Mouse (Mus musculus) brain, adult 10 weeks (tissue): Measurements from ENCODE around the gene Kat8. TPM values are rescaled to one million over a fixed set of nuclear protein-coding genes. Genes with fewer than 3 reads are reported as not detected.

ENCODE experiments used
- polyA plus RNA-seq: library from polyadenylated mRNA; stranded (reverse); fragments of 350-450 nt; fragmentation: Illumina TruSeq; extraction: RNeasy Lipid Tissue Mini Kit (QIAGEN cat#74804); gene quantifications from one replicate; pipeline ENCODE4 v1.2.3, GENCODE M21; 2015; ENCODE audit warnings: low read depth, low replicate concordance

The Kat8 gene
- polyA plus RNA-seq, result 41.5 TPM

DNA sequence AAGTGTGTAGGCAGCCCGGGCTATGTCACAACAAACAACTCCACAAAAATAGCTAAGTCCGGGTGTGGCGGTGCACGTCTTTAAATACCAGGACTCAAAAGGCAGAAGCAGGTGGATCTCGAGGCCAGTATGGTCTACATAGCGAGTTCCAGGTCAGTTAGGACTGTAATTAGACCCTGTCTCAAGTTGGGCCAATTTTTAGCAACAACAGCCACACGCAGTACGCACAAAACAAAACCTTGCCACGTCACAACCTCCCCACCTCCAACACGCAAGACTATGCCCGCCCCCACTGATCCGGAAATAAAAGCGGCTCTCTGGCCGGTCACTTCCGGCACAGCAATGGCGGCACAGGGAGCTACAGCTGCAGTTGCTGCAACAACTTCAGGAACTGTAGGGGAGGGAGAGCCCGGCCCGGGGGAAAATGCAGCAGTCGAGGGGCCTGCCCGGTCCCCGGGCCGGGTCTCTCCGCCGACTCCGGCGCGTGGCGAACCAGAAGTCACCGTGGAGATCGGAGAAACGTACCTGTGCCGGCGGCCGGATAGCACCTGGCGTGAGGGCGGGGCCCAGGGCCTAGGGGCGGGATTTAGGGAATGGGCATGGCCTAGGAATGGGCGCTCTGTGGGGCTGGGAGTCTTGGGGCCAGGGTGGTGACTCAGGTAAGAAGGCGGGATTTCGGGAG is at the start of gene Kat8:
TSS of gene Kat8 (plus strand) at position 327 of the 682 bp plus-strand sequence.

GRCm38 (mm10) chr7:127876041-127876466 is 36.3 kb upstream of the Kat8 start, which contains the start of gene Zfp646:
TSS of gene Zfp646 (plus strand) at chr7:127876221.

DNA sequence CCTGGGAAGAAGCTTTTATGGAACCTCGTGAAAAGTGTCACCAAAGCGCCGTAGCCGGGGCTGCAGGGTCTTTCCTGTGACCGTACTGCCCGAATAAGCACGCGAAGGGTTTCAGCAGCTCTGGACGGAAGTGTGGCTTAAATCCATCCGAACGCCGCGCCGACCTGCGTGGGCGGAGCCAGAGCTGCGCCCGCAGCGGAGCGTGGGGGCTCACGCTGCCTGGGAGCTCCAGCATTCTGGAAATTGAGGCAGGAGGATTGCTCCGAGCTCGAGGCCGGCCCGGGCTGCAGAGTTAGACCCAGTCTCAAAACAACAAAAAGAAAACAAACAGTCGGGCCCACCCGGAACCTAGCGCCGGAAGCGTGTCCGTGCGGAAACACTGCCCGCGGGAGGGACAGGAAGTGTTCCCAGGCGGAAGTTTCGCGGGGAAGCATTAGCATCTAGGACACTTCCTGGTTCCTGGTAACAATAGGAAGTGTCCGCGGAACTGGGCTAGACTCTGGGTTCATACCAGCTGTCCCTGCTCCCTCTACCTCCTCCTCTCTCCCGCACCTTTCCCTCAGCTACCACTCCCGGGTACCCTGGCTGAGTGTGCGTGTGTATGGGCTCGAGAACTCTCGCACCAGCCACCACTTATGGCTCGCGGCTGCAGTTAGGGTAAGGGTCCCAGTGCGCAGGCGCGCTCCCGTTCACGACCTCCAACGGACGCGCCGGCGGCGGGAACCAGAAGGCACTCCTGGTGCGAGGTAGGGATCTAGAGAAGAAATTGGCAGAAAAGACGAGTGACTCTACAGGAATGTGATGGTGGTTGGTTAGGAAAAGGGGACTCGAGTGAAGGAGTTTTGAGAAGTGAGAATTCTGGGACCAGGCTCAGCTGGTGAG is 35.6 kb upstream of the Kat8 start, which contains the start of gene Zfp668:
TSS of gene Zfp668 (minus strand) at position 362 of the 882 bp plus-strand sequence.

GRCm38 (mm10) chr7:127890798-127891197 is 21.5 kb upstream of the Kat8 start, which contains the start of gene Prss53:
TSS of gene Prss53 (minus strand) at chr7:127890970.

GRCm38 (mm10) chr7:127895442-127895841 is 16.9 kb upstream of the Kat8 start, which contains the start of the genes Gm21974 and Vkorc1:
TSS of gene Gm21974 (minus strand) at chr7:127895454.
TSS of gene Vkorc1 (minus strand) at chr7:127895617.

DNA sequence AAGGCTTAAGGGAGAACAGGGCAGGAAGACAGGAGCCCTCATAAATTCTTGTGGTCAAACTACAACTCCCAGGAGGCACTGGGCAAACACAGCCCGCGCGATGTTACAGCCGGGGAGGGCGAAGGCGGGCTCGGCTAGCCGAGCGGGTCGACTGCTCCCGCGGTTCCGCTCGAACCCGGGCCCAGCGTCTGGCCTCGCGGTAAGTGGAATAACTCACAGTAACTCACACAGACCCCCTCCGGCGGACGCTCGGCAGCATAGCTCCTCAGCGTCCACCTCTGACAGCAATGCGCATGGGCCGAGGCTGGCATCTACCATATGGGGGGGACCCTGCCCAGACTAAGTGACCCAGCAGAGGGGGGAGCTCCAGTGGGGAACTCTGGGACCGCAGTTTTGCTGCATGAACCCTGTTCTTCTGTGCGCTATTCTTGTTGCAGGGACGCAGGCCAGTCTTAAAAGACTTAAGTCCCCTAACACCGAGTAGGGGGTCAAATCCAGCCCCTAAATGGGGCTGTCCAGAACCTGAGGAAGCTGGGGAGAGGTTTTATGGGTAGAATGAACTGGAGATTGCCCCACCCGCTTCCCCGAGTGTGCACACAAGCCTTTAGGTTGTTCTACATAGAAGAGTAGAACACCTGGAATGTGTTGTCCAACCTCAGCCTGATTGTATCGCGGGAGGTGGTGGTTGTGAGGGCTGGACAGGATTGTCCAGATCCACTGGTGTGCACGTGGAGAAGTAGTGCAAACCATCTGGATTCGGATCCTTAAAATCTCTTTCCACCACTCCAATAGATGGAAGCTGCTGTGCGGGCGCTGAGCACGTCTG is 8.1 kb upstream of the Kat8 start, which contains the start of gene Bckdk:
TSS of gene Bckdk (plus strand) at position 112 of the 826 bp plus-strand sequence.

DNA sequence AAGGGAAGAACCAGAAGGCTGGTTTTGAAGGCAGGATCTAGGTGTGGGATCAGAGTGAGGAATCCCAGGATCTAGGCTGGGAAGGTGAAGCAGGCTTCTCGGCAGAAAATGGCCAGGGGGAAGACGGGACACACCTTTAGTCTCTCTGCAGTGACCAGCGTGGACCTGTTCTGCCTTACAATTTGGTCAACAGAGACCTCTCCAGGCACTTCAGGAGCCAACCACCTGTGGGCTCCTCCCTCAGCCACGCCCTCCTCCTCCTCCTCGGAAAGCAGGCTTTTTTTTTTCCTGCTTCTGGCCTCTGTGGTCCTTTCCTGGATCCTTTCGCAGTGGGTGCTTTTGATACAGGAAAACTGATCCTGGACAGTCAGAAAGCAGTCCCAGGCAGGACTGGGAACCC is 17.6 kb downstream of the Kat8 start, which contains the start of gene Prss8:
TSS of gene Prss8 (minus strand) at position 182 of the 400 bp plus-strand sequence.

GRCm38 (mm10) chr7:127946470-127947023 is 34.2 kb downstream of the Kat8 start, which contains the start of gene Prss36:
TSS of gene Prss36 (minus strand) at chr7:127946725.

GRCm38 (mm10) chr7:127967004-127967921 is 54.9 kb downstream of the Kat8 start, which contains the start of gene Fus:
TSS of gene Fus (plus strand) at chr7:127967457.

Other genes starting within 250 kb of the Kat8 start
- gene Bcl7c, start 203.6 kb upstream of the Kat8 start, polyA plus RNA-seq, result 25.9 TPM
- 2.5 TPM for gene Ctf1, start 199.8 kb upstream of the Kat8 start, polyA plus RNA-seq
- not detected for gene Ctf2, start 180.3 kb upstream of the Kat8 start, polyA plus RNA-seq
- 38.6 TPM for gene Fbxl19, start 168.0 kb upstream of the Kat8 start, polyA plus RNA-seq
- gene Orai3, start 142.7 kb upstream of the Kat8 start, polyA plus RNA-seq, result 20.2 TPM
- gene Setd1a, start 135.8 kb upstream of the Kat8 start, polyA plus RNA-seq, result 21.5 TPM
- not detected for gene Gm49388, start 126.9 kb upstream of the Kat8 start, polyA plus RNA-seq
- 13.3 TPM for gene Hsd3b7, start 111.9 kb upstream of the Kat8 start, polyA plus RNA-seq
- 88.0 TPM for gene Stx4a, start 88.2 kb upstream of the Kat8 start, polyA plus RNA-seq
- gene Stx1b, start 88.0 kb upstream of the Kat8 start, polyA plus RNA-seq, result 319 TPM
- gene Zfp646, start 36.3 kb upstream of the Kat8 start, polyA plus RNA-seq, result 12.6 TPM
- gene Zfp668, start 35.7 kb upstream of the Kat8 start, polyA plus RNA-seq, result 9.1 TPM
- 2.1 TPM for gene Prss53, start 21.5 kb upstream of the Kat8 start, polyA plus RNA-seq
- gene Gm21974, start 17.1 kb upstream of the Kat8 start, polyA plus RNA-seq, result not detected
- gene Vkorc1, start 16.9 kb upstream of the Kat8 start, polyA plus RNA-seq, result 40.9 TPM
- gene Bckdk, start 8.4 kb upstream of the Kat8 start, polyA plus RNA-seq, result 45.9 TPM
- 0.65 TPM for gene Prss8, start 17.6 kb downstream of the Kat8 start, polyA plus RNA-seq
- gene Prss36, start 34.2 kb downstream of the Kat8 start, polyA plus RNA-seq, result 14.3 TPM
- gene Fus, start 54.9 kb downstream of the Kat8 start, polyA plus RNA-seq, result 307 TPM
- gene Pycard, start 81.4 kb downstream of the Kat8 start, polyA plus RNA-seq, result 4.3 TPM
- 0.34 TPM for gene Trim72, start 91.4 kb downstream of the Kat8 start, polyA plus RNA-seq
- 11.5 TPM for gene Itgam, start 150.1 kb downstream of the Kat8 start, polyA plus RNA-seq
- gene Gm49368, start 150.2 kb downstream of the Kat8 start, polyA plus RNA-seq, result not detected
- gene Itgax, start 217.0 kb downstream of the Kat8 start, polyA plus RNA-seq, result not detected
- 1.2 TPM for gene Itgad, start 241.9 kb downstream of the Kat8 start, polyA plus RNA-seq